Mouse (Mus musculus) ES-E14 (cell line): ENCODE results near the gene Pla2g12a. TPM values are rescaled to one million over a fixed set of nuclear protein-coding genes. Genes with fewer than 3 reads are reported as not detected.

Source experiments
- DNase-seq: peaks from one replicate; pipeline ENCODE4 v3.0.0-alpha.2; 2013; ENCODE audit warnings: low read depth, low spot score
- H3K27ac ChIP-seq: 2 replicates; pipeline ENCODE4 v1.5.1; 2012; ENCODE audit warnings: low read depth, mild to moderate bottlenecking, low read length, moderate library complexity, mixed read lengths; ENCODE audit not compliant: poor library complexity, insufficient read depth, severe bottlenecking
- H3K36me3 ChIP-seq: 2 replicates; pipeline ENCODE4 v1.6.1; 2012; ENCODE audit warnings: mild to moderate bottlenecking, low read length, moderate library complexity, mixed read lengths; ENCODE audit not compliant: control insufficient read depth, poor library complexity, insufficient read depth, severe bottlenecking
- H3K4me1 ChIP-seq, 2 experiments: fragments of 150-350 bp in 1 of 2; sonication (generic) in 1 of 2; 2 replicates each; pipeline ENCODE4 v1.6.1; 2012; ENCODE audit warnings: low read length in 2 of 2, mild to moderate bottlenecking in 1 of 2, mixed read lengths in 1 of 2; ENCODE audit not compliant: control insufficient read depth in 2 of 2, insufficient read depth in 2 of 2, poor library complexity in 1 of 2
- H3K4me3 ChIP-seq, 2 experiments: fragments of 150-350 bp in 1 of 2; sonication (generic) in 1 of 2; 2 replicates each; pipeline ENCODE4 v1.5.1; 2012; ENCODE audit warnings: low read length in 2 of 2, low read depth in 1 of 2, mild to moderate bottlenecking in 1 of 2, mixed read lengths in 1 of 2; ENCODE audit not compliant: insufficient read depth in 1 of 2, poor library complexity in 1 of 2, severe bottlenecking in 1 of 2
- H3K9ac ChIP-seq: 2 replicates; pipeline ENCODE4 v1.6.1; 2012; ENCODE audit warnings: low read depth, mild to moderate bottlenecking, low read length, mixed read lengths; ENCODE audit not compliant: poor library complexity, insufficient read depth, severe bottlenecking
- H3K9me3 ChIP-seq: fragments of 150-350 bp; sonication (generic); 2 replicates; pipeline ENCODE4 v1.6.1; 2012; ENCODE audit warnings: low read depth, mild to moderate bottlenecking, low read length; ENCODE audit not compliant: control insufficient read depth, insufficient read depth
- CHD2 ChIP-seq: IDR thresholded peaks from 2 replicates; pipeline ENCODE4 v1.6.1; 2014; ENCODE audit warnings: mild to moderate bottlenecking, low read depth, low read length, inconsistent platforms
- HCFC1 ChIP-seq: IDR thresholded peaks from 2 replicates; pipeline ENCODE4 v1.6.1; 2012; ENCODE audit warnings: low read length, inconsistent platforms, borderline replicate concordance; ENCODE audit not compliant: insufficient read depth
- MAFK ChIP-seq: IDR thresholded peaks from 2 replicates; pipeline ENCODE4 v1.6.1; 2014; ENCODE audit warnings: mild to moderate bottlenecking, low read depth, low read length, inconsistent platforms; ENCODE audit not compliant: insufficient read depth
- ZC3H11A ChIP-seq: IDR thresholded peaks from 2 replicates; pipeline ENCODE4 v1.6.1; 2012; ENCODE audit warnings: low read depth, mild to moderate bottlenecking, inconsistent platforms, low read length, borderline replicate concordance
- ZNF384 ChIP-seq: IDR thresholded peaks from 2 replicates; pipeline ENCODE4 v1.6.1; 2012; ENCODE audit warnings: low read depth, low read length, inconsistent platforms
- in situ Hi-C, 2 experiments: fragments of 600-800 bp; cut with MboI; formaldehyde crosslinking; loops; one replicate each; pipeline ENCODE4 v1.15.1; 2025; ENCODE audit warnings: low sequenced_read_pairs in 2 of 2, inconsistent platforms in 1 of 2; ENCODE audit not compliant: unreplicated experiment in 2 of 2
- total RNA-seq: library from RNA; depleted of rRNA; stranded (reverse); fragments of 300-350 nt; gene quantifications from 2 replicates; pipeline ENCODE4 v1.2.3, GENCODE M21; 2012

Gene Pla2g12a
- total RNA-seq, 1 experiment: 37.3 TPM

DNA sequence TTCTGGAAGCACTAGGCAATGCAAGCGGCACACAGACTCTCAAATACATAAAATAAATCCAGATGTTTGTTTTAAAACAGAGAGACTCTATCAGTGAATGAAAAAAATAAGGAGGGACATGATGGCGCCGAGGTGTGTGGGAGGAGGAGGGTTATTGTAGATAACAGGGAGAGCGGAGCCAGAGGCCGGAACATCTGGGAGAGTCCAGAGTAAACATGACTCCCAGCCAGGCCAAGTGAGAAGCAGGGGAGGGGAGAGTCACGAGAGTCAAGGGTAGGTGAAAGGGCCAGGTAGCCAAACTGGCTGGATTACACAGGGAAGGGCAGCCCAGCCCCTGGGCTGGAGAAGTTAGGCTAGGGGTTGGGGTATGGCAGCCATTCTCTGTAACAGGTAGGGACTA lies 18.2 kb downstream of the Pla2g12a start:
- H3K4me1 ChIP-seq: peaks cover 0 to 7% of the 10 kb centered on the region in 2 experiments; a peak in 2 of 4 replicates
- in situ Hi-C loops: no loop called here
- TF ChIP-seq ZNF384: no peak
- TF ChIP-seq CHD2: no peak
- no peak for TF ChIP-seq HCFC1
- no peak for TF ChIP-seq ZC3H11A
- TF ChIP-seq MAFK: no peak
- H3K9me3 ChIP-seq: no peaks in the 10 kb centered on the region
- H3K4me3 ChIP-seq: no peak overlapping the region
- no peak overlapping the region for H3K9ac ChIP-seq
- no peak for DNase-seq
- no peak overlapping the region for H3K27ac ChIP-seq
- H3K36me3 ChIP-seq: peaks cover 11% of the 10 kb centered on the region; the same call in 1 of the 2 replicates

DNA sequence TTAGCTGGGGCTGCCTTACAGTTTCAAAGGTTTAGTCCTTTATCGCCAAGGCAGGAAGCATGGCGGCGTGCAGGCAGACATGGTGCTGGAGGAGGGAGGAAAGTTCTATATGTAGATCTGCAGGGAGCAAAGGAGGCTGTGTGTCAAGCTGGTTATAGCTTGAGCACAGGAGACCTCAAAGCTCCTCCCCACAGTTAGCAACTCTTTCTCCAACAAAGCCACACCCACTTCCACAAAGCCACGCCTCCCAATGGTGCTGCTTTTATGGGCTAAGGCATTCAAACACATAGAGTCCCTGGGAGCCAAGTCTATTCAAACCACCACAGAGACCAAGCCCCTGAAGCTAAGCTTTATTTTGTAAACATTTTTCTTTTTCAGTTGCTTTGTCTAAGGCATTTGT lies 20.5 kb downstream of the Pla2g12a start:
- no peak overlapping the region for H3K27ac ChIP-seq
- H3K4me3 ChIP-seq: no peak overlapping the region
- H3K4me1 ChIP-seq: peaks cover 0 to 7% of the 10 kb centered on the region in 2 experiments; a peak in 2 of 4 replicates
- no peak overlapping the region for H3K9ac ChIP-seq
- H3K36me3 ChIP-seq: no peaks in the 10 kb centered on the region
- TF ChIP-seq ZNF384 (no peak), ZC3H11A (no peak), HCFC1 (no peak), CHD2 (no peak), MAFK (no peak)
- in situ Hi-C loops: no loop called here
- DNase-seq: peak; percentile 80
- no peaks in the 10 kb centered on the region for H3K9me3 ChIP-seq

DNA sequence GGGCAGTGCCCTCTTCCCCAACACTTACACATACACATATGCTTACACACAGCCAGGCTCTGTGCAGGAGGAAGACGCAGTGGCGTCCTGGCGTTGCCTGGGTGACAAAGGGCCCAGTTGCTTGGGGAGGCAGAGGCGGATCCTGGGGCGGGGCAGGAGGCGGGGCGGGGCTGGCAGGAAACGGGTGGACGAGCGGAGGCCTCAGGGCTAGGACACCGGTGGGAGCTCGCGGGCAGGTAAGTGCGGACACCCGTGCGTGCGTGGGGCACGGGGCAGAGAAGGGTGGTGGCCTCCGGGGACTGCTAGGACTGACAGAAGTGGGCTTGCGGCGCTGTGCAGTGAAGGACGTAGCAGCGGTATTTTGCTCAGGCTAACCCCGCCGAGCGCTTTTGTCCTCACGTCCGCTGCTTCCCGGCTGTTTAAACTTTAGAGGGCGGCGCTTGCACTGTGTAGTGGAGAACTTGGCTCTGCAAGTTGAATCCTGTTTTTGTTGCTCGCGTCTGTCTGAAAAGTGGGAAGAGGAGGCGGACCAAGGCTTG lies 22.9 kb downstream of the Pla2g12a start, which contains the start of gene Casp6:
Gene Casp6 (plus strand): TSS at position 155 of the 539 bp plus-strand sequence.
- Histone ChIP-seq H3K4me3 (peak within 1 kb of the TSS; percentile 91 to 97), H3K9me3 (no peaks in the 10 kb centered on the region), H3K4me1 (peaks cover 0 to 7% of the 10 kb centered on the region in 2 experiments; a peak in 2 of 4 replicates), H3K27ac (no peak within 1 kb of the TSS), H3K9ac (peak within 1 kb of the TSS; percentile 83), H3K36me3 (no peaks in the 10 kb centered on the region)
- DNase-seq: no peak
- TF ChIP-seq ZNF384 (no peak), HCFC1 (no peak), MAFK (no peak), CHD2 (no peak), ZC3H11A (no peak)
- in situ Hi-C loops: no loop called here

DNA sequence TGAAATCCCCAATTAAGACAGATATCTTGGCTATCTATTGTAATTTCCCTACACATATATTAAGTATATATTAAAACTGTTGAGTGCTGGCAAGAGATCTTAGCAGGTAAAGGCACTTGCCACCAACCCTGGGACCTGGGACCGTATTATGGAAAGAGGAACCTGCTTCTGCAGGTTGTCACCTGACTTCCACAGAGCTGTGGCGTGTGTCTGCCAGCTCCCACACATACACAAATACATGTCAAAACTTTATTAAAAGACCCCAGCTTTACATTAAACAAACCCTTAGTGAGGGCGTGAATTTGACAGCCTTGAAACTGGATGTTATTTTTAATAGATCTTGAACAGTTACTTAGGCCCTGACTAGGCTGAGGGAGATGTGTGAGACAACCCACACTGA lies 25.0 kb downstream of the Pla2g12a start:
- DNase-seq: no peak
- Histone ChIP-seq H3K4me1 (peaks cover 0 to 6% of the 10 kb centered on the region in 2 experiments; a peak in 2 of 4 replicates), H3K9me3 (no peaks in the 10 kb centered on the region), H3K27ac (no peak overlapping the region), H3K9ac (no peak overlapping the region), H3K4me3 (no peak overlapping the region), H3K36me3 (no peaks in the 10 kb centered on the region)
- TF ChIP-seq HCFC1 (no peak), MAFK (no peak), ZC3H11A (no peak), ZNF384 (no peak), CHD2 (no peak)
- in situ Hi-C loops: no loop called here

DNA sequence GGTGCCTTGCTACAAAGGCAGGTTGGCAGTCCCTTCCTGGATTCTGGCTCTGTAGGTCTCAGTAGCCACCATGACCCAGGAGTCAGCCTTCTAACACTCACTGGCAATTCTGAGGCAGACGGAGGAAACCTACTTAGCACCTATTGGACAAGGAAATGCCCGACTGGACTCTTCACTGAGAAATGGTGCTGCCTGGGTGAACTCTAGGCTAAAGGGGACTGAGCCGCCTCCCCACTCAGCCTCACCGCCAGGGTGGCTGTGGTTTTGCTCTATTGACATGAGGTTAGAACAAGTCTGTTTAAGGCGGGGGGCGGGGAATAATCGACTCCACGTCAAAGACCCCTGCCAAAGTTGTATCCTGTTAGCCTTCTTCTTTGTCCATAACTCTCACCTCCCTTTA lies 25.5 kb downstream of the Pla2g12a start:
- no peak overlapping the region for H3K4me3 ChIP-seq
- no peak overlapping the region for H3K9ac ChIP-seq
- TF ChIP-seq CHD2 (no peak), ZC3H11A (no peak), HCFC1 (no peak), ZNF384 (no peak), MAFK (no peak)
- no peaks in the 10 kb centered on the region for H3K9me3 ChIP-seq
- peaks cover 0 to 2% of the 10 kb centered on the region in 2 experiments; a peak in 1 of 4 replicates for H3K4me1 ChIP-seq
- no peak overlapping the region for H3K27ac ChIP-seq
- no peaks in the 10 kb centered on the region for H3K36me3 ChIP-seq
- no peak for DNase-seq
- in situ Hi-C loops: no loop called here
